Mouse (Mus musculus) R1 (cell line): ENCODE measurements around the gene Avl9.
A peak's percentile ranks its signal among the peaks of the same experiment; 100 is the strongest.

Experiments
- DNase-seq: peaks from one replicate; pipeline ENCODE4 v3.0.0-alpha.2; 2018; ENCODE audit warnings: low read depth, low spot score

Gene Avl9

GRCm38 (mm10) chr6:56789336-56789735, 74.6 kb downstream of the Avl9 start:
- no peak for DNase-seq

- DNase-seq: no peak
Observed at GRCm38 (mm10) chr6:56794834-56795233, 80.1 kb downstream of the Avl9 start.

- no peak for DNase-seq
Observed at GRCm38 (mm10) chr6:56796232-56796631, 81.5 kb downstream of the Avl9 start.

GRCm38 (mm10) chr6:56796668-56797141, 82.0 kb downstream of the Avl9 start:
- DNase-seq: peak; percentile 40

GRCm38 (mm10) chr6:56797311-56798151, 82.8 kb downstream of the Avl9 start, which contains the start of gene Kbtbd2:
Kbtbd2 (minus strand) TSS chr6:56797813.
- peak; percentile 94 for DNase-seq

- no peak for DNase-seq
Observed at GRCm38 (mm10) chr6:56798152-56798465, 83.4 kb downstream of the Avl9 start.

- DNase-seq: no peak
Observed at GRCm38 (mm10) chr6:56805026-56805425, 90.3 kb downstream of the Avl9 start.

- DNase-seq: no peak
Observed at GRCm38 (mm10) chr6:56806195-56806594, 91.5 kb downstream of the Avl9 start.

GRCm38 (mm10) chr6:56808656-56809055, 94.0 kb downstream of the Avl9 start:
- peak; percentile 53 for DNase-seq
